Mouse (Mus musculus) forebrain, embryonic 14.5 days (tissue): ENCODE measurements around the gene Megf11. TPM values are rescaled to one million over a fixed set of nuclear protein-coding genes. Genes with fewer than 3 reads are reported as not detected.

Experiments used
- ATAC-seq: fragments of 200-750 bp; cut with Nextera tagmentation; 2 replicates; pipeline ENCODE4 v1.8.0; 2017; ENCODE audit warnings: mild to moderate bottlenecking, moderate library complexity
- DNase-seq: peaks from one replicate; pipeline ENCODE4 v3.0.0-alpha.2; 2015; ENCODE audit warnings: low spot score
- H3K27ac ChIP-seq: fragments of 300-500 bp; sonication (generic); 2 replicates; pipeline ENCODE4 v1.5.1; 2014; ENCODE audit warnings: low read depth, mild to moderate bottlenecking, control low read depth, low read length, moderate library complexity
- H3K27me3 ChIP-seq: fragments of 300-500 bp; sonication (generic); replicated peaks from 2 replicates; pipeline ENCODE4 v1.6.1; 2014; ENCODE audit warnings: low read length, control low read depth, mixed read lengths; ENCODE audit not compliant: control insufficient read depth, insufficient read depth
- H3K36me3 ChIP-seq: fragments of 300-500 bp; sonication (generic); 2 replicates; pipeline ENCODE4 v1.6.1; 2014; ENCODE audit warnings: low read length, control low read depth; ENCODE audit not compliant: control insufficient read depth, insufficient read depth
- H3K4me1 ChIP-seq: fragments of 300-500 bp; sonication (generic); 2 replicates; pipeline ENCODE4 v1.6.1; 2014; ENCODE audit warnings: antibody characterized with exemption, low read length, control low read depth; ENCODE audit not compliant: control insufficient read depth, insufficient read depth
- H3K4me2 ChIP-seq: fragments of 300-500 bp; sonication (generic); 2 replicates; pipeline ENCODE4 v1.6.1; 2014; ENCODE audit warnings: mild to moderate bottlenecking, control low read depth, low read length
- H3K4me3 ChIP-seq: fragments of 300-500 bp; sonication (generic); 2 replicates; pipeline ENCODE4 v1.5.1; 2014; ENCODE audit warnings: low read depth, low read length, control low read depth
- H3K9ac ChIP-seq: fragments of 300-500 bp; sonication (generic); 2 replicates; pipeline ENCODE4 v1.6.1; 2014; ENCODE audit warnings: mild to moderate bottlenecking, low read length, control low read depth, moderate library complexity
- H3K9me3 ChIP-seq: fragments of 300-500 bp; sonication (generic); replicated peaks from 2 replicates; pipeline ENCODE4 v1.6.1; 2016; ENCODE audit warnings: low read length, control low read depth, mixed read lengths; ENCODE audit not compliant: control insufficient read depth
- whole genome bisulfite sequencing: fragments of 180-500 bp; shearing (Covaris S2); extraction: QIAGEN DNeasy Blood & Tissue Kit; methylation state at CpG from one replicate; pipeline ENCODE4 v1.1.7; 2014; 5-methylcytosine and 5-hydroxymethylcytosine counted together
- polyA plus RNA-seq: library from polyadenylated mRNA; unstranded; fragments of >200 nt; fragmentation: Nextera tagmentation; extraction: Ambion mirVana; gene quantifications from 2 replicates; pipeline ENCODE4 v1.2.1, GENCODE M21; 2014

Megf11 gene
- polyA plus RNA-seq, 1 experiment from 2014 or later: 7.0 TPM

- DNase-seq (no peak), ATAC-seq (no peak)
- no peaks in the 10 kb centered on the region for H3K9me3 ChIP-seq
- H3K9ac ChIP-seq: no peak overlapping the region
- H3K27ac ChIP-seq: no peak overlapping the region
- no peaks in the 10 kb centered on the region for H3K36me3 ChIP-seq
- no peaks in the 10 kb centered on the region for H3K4me1 ChIP-seq
- WGBS: 51% methylated on average over 4 of the region's 4 CpGs
- no peak overlapping the region for H3K4me2 ChIP-seq
- H3K27me3 ChIP-seq: no peaks in the 10 kb centered on the region
- H3K4me3 ChIP-seq: no peak overlapping the region
Measured at GRCm38 (mm10) chr9:64651689-64652088, 266.3 kb downstream of the Megf11 start.

- WGBS: 53% methylated on average over 2 of the region's 2 CpGs
Measured at GRCm38 (mm10) chr9:64652138-64652537, 266.7 kb downstream of the Megf11 start.

GRCm38 (mm10) chr9:64652841-64653361, 267.5 kb downstream of the Megf11 start:
- 75% methylated on average over 10 of the region's 10 CpGs for WGBS
- Histone ChIP-seq H3K27ac (no peak overlapping the region), H3K4me1 (no peaks in the 10 kb centered on the region), H3K9ac (no peak overlapping the region), H3K36me3 (no peaks in the 10 kb centered on the region), H3K4me3 (no peak overlapping the region), H3K9me3 (no peaks in the 10 kb centered on the region), H3K27me3 (no peaks in the 10 kb centered on the region), H3K4me2 (no peak overlapping the region)
- no peak for DNase-seq
- ATAC-seq: no peak

More at GRCm38 (mm10) chr9:64652138-64652537, 266.7 kb downstream of the Megf11 start:
- no peaks in the 10 kb centered on the region for H3K9me3 ChIP-seq
- no peak overlapping the region for H3K9ac ChIP-seq
- H3K27ac ChIP-seq: no peak overlapping the region
- DNase-seq (no peak), ATAC-seq (no peak)
- H3K4me3 ChIP-seq: no peak overlapping the region
- no peaks in the 10 kb centered on the region for H3K36me3 ChIP-seq
- H3K4me2 ChIP-seq: no peak overlapping the region
- H3K4me1 ChIP-seq: no peaks in the 10 kb centered on the region
- no peaks in the 10 kb centered on the region for H3K27me3 ChIP-seq

- no peak overlapping the region for H3K4me3 ChIP-seq
- H3K27ac ChIP-seq: no peak overlapping the region
- no peak for ATAC-seq
- no peak for DNase-seq
- no peaks in the 10 kb centered on the region for H3K9me3 ChIP-seq
- 75% methylated on average over 10 of the region's 10 CpGs for WGBS
- peaks cover 5% of the 10 kb centered on the region for H3K4me1 ChIP-seq
- no peak overlapping the region for H3K4me2 ChIP-seq
- no peaks in the 10 kb centered on the region for H3K36me3 ChIP-seq
- no peaks in the 10 kb centered on the region for H3K27me3 ChIP-seq
- H3K9ac ChIP-seq: no peak overlapping the region
Measured at GRCm38 (mm10) chr9:64654723-64655122, 269.3 kb downstream of the Megf11 start.

- Histone ChIP-seq H3K9me3 (no peaks in the 10 kb centered on the region), H3K27me3 (no peaks in the 10 kb centered on the region), H3K4me1 (peaks cover 5% of the 10 kb centered on the region), H3K4me2 (no peak overlapping the region), H3K4me3 (no peak overlapping the region), H3K9ac (no peak overlapping the region), H3K27ac (no peak overlapping the region), H3K36me3 (no peaks in the 10 kb centered on the region)
- no peak for ATAC-seq
- WGBS: 85% methylated on average over 5 of the region's 5 CpGs
- no peak for DNase-seq
Measured at GRCm38 (mm10) chr9:64656613-64657012, 271.2 kb downstream of the Megf11 start.

- Histone ChIP-seq H3K4me1 (peaks cover 5% of the 10 kb centered on the region), H3K27ac (no peak overlapping the region), H3K9me3 (no peaks in the 10 kb centered on the region), H3K36me3 (no peaks in the 10 kb centered on the region), H3K27me3 (no peaks in the 10 kb centered on the region), H3K4me2 (no peak overlapping the region), H3K4me3 (no peak overlapping the region), H3K9ac (no peak overlapping the region)
- no peak for DNase-seq
- 76% methylated on average over 7 of the region's 7 CpGs for WGBS
- no peak for ATAC-seq
Measured at GRCm38 (mm10) chr9:64660222-64660621, 274.8 kb downstream of the Megf11 start.

GRCm38 (mm10) chr9:64664612-64665011, 279.2 kb downstream of the Megf11 start:
- Histone ChIP-seq H3K9ac (no peak overlapping the region), H3K9me3 (no peaks in the 10 kb centered on the region), H3K27ac (peak overlapping the region; percentile 59), H3K4me3 (no peak overlapping the region), H3K27me3 (no peaks in the 10 kb centered on the region), H3K36me3 (no peaks in the 10 kb centered on the region), H3K4me1 (no peaks in the 10 kb centered on the region), H3K4me2 (no peak overlapping the region)
- ATAC-seq (peak; percentile 50; the same call in 1 of the 2 replicates), DNase-seq (peak; percentile 70)
- 3% methylated on average over 1 of the region's 1 CpGs for WGBS

- Histone ChIP-seq H3K27ac (no peak overlapping the region), H3K27me3 (no peaks in the 10 kb centered on the region), H3K36me3 (no peaks in the 10 kb centered on the region), H3K4me3 (no peak overlapping the region), H3K4me2 (no peak overlapping the region), H3K4me1 (no peaks in the 10 kb centered on the region), H3K9me3 (no peaks in the 10 kb centered on the region), H3K9ac (no peak overlapping the region)
- 29% methylated on average over 4 of the region's 4 CpGs for WGBS
- ATAC-seq: no peak
- DNase-seq: peak; percentile 24
Measured at GRCm38 (mm10) chr9:64666549-64666948, 281.1 kb downstream of the Megf11 start.

- ATAC-seq (no peak), DNase-seq (no peak)
- no peak overlapping the region for H3K4me3 ChIP-seq
- H3K27ac ChIP-seq: no peak overlapping the region
- H3K9ac ChIP-seq: no peak overlapping the region
- no peak overlapping the region for H3K4me2 ChIP-seq
- 20% methylated on average over 5 of the region's 5 CpGs for WGBS
- no peaks in the 10 kb centered on the region for H3K36me3 ChIP-seq
- H3K9me3 ChIP-seq: no peaks in the 10 kb centered on the region
- no peaks in the 10 kb centered on the region for H3K27me3 ChIP-seq
- no peaks in the 10 kb centered on the region for H3K4me1 ChIP-seq
Measured at GRCm38 (mm10) chr9:64667513-64667912, 282.1 kb downstream of the Megf11 start.
